Mouse (Mus musculus): ENCODE measurements at regions not wholly inside any gene's neighbourhood (a gene's known extent, or its start where the extent isn't known, plus 50 kb on each side); places are given as distances from the start of the nearest gene placed in this dataset.

DNA sequence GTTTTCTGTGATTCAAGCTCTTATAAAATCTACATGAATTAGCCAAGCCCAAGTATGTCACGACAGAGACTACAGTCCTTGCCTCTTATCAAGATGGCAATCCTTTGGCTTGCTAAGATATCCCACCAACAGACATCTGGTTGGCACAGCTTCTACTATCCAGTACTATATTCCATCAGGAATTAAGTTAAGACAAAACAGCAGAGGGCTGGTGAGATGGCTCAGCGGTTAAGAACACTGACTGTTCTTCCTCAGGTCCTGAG lies 119.1 kb upstream of the Cpm start:
- TF ChIP-seq CTCF (IDR thresholded peaks at IDR 0.05; ENCODE audit: control insufficient read depth, insufficient read depth, low read length) (no peak), POLR2A (IDR thresholded peaks at IDR 0.05; ENCODE audit: borderline replicate concordance, control insufficient read depth, low read depth, low read length) (no peak)

All from bone marrow, adult 2 months (tissue).